Mouse (Mus musculus) layer of hippocampus, postnatal 10 days (tissue): Measurements from ENCODE around the gene Smtnl2. TPM values are rescaled to one million over a fixed set of nuclear protein-coding genes. Genes with fewer than 3 reads are reported as not detected.

Experiments
- DNase-seq, 2 experiments: peaks; one replicate each; pipeline ENCODE4 v3.0.0; 2021; ENCODE audit warnings: low spot score in 2 of 2
- total RNA-seq, 2 experiments: library from RNA; stranded (reverse); gene quantifications; 2 replicates each; pipeline ENCODE4 v1.2.3; 2021

The Smtnl2 gene
- total RNA-seq, 2 experiments from 2014 or later = 4.5 to 5.0 TPM

GRCm38 (mm10) chr11:72428694-72429093, 17.2 kb upstream of the Smtnl2 start:
- DNase-seq = peak; percentile 82 to 83

DNA sequence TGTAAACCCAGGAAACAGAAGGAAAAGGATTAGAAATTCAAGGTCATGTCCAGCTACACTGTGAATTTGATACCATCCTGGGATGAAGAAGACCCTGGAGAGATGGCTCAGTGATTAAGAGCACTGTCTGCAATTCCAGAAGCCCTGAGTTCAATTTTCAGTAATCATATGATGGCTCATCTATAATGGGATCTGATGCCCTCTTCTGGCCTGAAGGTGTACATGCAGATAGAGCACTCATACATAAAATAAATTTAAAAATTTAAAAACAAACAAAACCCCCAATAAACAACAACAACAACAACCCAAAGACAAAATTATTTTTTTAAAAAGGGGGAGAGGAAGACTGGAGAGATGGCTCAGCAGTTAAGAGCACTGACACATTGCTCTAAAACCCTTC, 15.4 kb upstream of the Smtnl2 start:
- DNase-seq = no peak

DNA sequence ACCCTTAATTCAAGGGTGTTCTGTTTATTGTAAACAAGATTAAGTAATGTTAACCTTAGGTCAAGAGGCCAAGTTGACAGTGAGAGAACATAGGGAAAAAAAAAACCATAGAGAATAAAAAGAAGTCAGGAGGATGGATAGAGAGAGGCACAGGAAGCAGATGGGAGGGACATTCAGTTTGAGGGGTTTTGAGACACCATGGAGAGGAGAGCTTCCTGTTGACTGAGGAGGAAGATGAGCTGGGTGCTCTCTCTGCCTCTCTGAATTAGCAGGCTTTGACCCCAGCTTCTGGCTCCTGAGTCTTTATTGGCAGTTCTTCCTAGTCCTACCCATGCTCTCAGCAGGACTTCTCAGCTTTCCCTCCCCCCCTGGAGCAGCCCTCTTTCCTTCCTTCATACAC, 13.7 kb upstream of the Smtnl2 start:
- DNase-seq = no peak

DNA sequence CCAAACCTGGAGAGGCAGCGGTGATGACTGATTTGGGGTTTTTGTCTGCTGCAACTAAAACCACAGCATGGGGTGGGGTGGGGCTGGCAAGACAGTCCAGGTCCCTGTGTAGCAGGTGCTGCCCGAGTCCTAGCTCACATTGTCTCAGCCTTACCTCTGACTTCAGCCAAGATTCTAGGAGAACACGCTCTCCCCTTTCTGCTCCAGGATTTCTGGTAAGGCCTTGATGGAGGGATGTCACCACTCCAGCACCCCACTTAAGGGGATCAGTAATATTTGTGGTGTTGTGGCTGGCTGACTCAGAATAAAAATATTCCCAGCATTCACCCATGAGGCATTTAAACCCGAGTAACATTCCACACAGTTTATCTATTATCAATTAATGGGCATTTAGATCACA, 12.2 kb upstream of the Smtnl2 start:
- DNase-seq = no peak

DNA sequence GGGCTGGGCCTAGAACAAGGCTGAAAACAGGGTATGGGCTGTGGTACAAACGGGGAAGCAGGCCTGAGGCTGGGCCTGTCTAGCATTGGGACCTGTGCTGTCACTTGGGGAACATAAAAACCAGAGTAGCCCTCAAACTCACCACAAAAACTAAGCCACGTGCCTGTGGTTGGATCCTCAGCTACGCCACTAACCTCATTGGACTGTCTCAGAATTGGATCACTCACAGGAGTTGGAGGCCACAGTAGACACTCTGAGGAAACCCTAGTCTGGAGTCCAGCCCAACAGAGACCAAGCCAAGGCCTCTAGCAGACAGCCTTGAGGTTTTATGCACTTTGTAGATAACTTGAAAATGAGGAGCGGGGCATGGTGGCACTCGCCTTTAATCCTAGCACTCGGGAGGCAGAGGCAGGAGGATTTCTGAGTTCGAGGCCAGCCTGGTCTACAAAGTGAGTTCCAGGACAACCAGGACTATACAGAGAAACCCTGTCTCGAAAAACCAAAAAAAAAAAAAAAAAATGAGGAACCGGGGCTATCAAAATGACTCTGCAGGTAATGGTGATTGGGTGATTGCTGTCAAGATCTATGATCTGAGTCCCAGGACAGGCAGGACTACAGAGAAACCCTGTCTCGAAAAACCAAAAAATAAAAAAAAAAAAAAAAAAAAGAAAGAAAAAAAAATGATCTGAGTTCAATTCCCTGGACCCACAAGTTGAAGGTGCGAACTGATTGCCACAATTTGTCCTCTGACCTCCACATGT, 10.2 kb upstream of the Smtnl2 start:
- no peak for DNase-seq

- no peak for DNase-seq
Observed at GRCm38 (mm10) chr11:72420460-72421122, 9.1 kb upstream of the Smtnl2 start.

DNA sequence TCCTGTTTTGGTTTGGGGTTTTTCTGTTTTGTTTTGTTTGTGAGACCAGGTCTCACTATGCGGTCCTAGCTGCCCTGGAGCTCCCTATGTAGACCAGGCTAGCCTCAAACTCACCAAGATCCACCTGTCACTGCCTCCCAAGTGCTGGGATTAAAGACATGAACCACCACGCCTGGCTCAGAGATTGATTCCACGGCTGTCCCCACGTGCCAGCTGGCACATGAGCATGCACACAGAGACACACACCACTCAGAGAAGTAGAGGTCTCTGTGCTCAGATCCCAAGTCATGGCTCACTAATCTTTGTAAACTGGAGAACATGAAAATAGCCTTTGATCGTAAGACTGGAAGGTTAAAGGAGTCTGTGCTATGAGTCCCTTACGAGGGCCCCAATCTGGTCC, 7.5 kb upstream of the Smtnl2 start:
- no peak for DNase-seq

GRCm38 (mm10) chr11:72418227-72418626, 6.7 kb upstream of the Smtnl2 start:
- DNase-seq = no peak

DNA sequence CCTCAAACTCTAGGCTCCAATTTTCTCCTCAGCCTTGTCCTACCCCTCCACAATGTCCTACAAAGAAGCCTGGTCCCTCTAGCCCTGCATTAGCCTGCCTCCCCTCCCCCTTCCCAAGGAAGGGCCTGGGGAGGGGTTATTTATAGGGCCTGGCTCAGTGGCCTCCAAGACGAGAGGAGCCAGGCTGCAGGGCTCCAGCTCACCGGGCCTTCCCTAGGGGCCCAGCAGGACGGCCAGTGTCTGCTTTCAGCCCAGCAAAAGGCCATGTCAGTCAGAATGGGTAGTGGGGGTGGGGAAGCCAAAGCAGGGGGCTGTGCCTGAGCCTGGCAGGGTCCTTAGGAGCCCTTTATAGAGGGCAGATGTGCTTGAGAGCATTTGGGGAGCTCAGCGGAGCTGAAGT, 5.9 kb upstream of the Smtnl2 start:
- DNase-seq = no peak

DNA sequence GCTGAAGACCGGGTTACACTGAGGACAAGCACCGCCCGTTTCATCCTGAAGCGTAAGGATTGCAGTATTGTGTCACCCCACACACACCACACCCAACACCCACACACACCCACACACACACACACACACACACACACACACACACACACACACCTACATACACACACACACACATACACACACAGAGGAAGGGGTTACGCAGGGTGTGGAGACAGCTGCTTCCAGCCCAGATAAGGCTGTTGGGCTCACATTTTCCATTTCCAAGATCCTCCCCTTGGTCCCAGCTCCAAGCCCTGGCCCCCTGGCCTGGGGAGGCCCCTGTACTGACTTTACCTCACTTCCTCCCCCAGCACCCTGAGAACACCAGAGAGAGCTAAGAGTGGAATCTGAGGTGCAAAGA, 5.2 kb upstream of the Smtnl2 start:
- DNase-seq = no peak

DNA sequence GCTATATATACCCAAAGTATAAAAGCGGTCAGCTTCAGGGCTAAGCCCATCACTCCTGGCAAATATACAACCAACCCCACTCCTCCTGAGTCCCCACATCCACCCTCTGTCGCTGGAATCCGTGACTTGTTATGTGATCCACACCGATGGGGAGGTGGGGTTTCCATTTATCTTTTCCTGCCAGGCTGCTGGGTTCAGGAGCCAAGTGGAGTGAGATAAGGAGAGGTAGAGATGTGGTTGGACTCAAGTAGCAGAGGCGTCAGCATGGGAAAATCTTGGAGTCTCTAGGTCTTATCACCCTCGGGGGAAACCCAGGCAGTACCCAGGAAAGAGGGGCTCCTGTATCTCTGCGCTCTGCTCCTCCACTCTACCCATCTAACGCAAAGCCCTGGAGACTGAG, 3.6 kb upstream of the Smtnl2 start:
- DNase-seq = no peak

- no peak for DNase-seq
Observed at GRCm38 (mm10) chr11:72413601-72414190, 2.2 kb upstream of the Smtnl2 start.

GRCm38 (mm10) chr11:72413016-72413415, 1.5 kb upstream of the Smtnl2 start:
- DNase-seq = no peak

GRCm38 (mm10) chr11:72411945-72412344, 432 bp upstream of the Smtnl2 start:
- DNase-seq = no peak

GRCm38 (mm10) chr11:72410521-72411092, 906 bp downstream of the Smtnl2 start:
- DNase-seq = no peak

- no peak for DNase-seq
Observed at GRCm38 (mm10) chr11:72409649-72410385, 1.7 kb downstream of the Smtnl2 start.

- DNase-seq = no peak
Observed at GRCm38 (mm10) chr11:72408451-72409170, 2.9 kb downstream of the Smtnl2 start.

DNA sequence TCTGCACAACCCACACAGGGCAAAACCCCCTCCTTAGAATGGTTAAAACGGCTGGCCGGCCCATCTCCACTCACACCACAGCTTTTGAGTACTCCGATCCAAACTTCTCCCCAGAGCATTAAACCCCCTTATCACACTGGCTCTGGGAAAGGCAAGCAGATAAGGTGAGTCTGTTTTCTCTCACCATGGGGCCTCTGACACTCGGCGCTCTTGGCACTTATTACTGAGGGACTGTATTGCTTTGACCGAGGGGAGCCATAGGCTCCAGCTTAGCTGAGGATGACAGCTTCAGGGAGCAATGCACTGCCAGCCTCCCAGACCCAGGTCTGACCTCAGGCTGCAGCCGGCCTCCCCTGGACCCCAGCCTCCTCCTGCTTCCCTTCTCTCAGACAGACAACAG, 3.9 kb downstream of the Smtnl2 start:
- DNase-seq = no peak

GRCm38 (mm10) chr11:72407081-72407480, 4.4 kb downstream of the Smtnl2 start:
- DNase-seq = no peak

GRCm38 (mm10) chr11:72406079-72406675, 5.3 kb downstream of the Smtnl2 start:
- DNase-seq = no peak
